Mouse (Mus musculus): ENCODE results near the gene Hs2st1. TPM values are rescaled to one million over a fixed set of nuclear protein-coding genes. Genes with fewer than 3 reads are reported as not detected.

Hs2st1 gene
- polyA plus RNA-seq, 1 experiment from 2014 or later = 5.1 TPM

DNA sequence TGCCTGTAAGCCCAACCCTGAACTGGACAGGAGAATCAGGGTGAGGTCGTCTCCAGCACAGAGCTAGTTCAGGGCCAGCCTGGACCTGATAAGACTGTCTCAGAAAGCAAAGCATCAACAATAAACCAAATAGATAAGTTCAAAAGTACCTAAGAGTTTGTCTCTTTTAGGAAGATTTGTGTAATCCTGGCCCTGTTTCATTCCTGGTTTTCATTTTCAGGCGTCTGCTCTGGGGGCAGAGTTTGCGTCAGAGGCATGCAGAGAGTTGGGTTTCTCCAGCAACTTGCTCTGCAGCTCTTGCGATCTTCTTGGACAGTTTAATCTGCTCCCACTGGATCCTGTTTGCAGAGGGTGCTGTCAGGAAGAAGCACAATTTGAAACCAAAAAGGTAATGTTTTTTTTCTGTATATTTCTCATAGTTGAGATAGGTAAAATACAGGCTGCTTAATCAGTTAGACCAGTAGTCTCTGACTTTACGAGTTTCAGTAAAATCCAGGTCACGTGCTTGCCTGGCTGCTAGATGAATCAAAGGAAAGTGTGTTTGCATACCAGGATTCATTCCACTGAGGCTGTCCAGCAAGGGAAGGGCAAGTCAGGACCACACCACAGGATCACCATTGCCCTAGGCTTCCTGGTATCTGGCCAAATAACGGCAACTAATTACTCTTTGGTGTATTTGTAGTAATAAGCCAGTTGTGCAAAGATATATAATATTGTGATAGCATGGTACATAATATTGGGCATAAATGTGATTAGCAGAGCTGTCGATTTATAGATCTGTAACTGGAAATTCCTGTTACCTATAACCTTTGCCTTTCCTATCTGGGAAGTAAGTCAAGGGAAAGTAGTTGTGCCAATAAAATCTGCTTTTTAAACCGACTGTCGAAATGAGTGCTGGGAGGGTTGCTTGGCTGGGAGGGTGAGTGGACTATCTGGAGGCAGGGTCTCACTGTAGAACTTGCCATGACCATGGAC, 7.7 kb upstream of the Hs2st1 start:
- Histone ChIP-seq H3K9ac (ENCODE audit: low read length) (no peak overlapping the region), H3K27me3 (ENCODE audit: control insufficient read depth, insufficient read depth, low read length) (no peaks in the 10 kb centered on the region), H3K27ac (replicated peaks) (no peak overlapping the region), H3K36me3 (ENCODE audit: control insufficient read depth, insufficient read depth, low read length) (0 out of 2 replicates have a peak, but pooled peaks cover 5% of the 10 kb centered on the region), H3K4me3 (ENCODE audit: low read depth, low read length) (no peak overlapping the region), H3K9me3 (ENCODE audit: control insufficient read depth, low read length) (no peaks in the 10 kb centered on the region), H3K4me1 (replicated peaks; ENCODE audit: control insufficient read depth, insufficient read depth) (0 out of 2 replicates have a peak, but pooled peaks cover 2% of the 10 kb centered on the region), H3K4me2 (replicated peaks; ENCODE audit: low read depth) (no peak overlapping the region)
- no peak for DNase-seq (ENCODE audit: low spot score)
- no peak for ATAC-seq (ENCODE audit: low FRiP score, low TSS enrichment)
- TF ChIP-seq CTCF (IDR thresholded peaks at IDR 0.05; ENCODE audit: low read depth) = no peak
- TF ChIP-seq EP300 (optimal IDR thresholded peaks at IDR 0.05) = no peak
- 54% methylated on average over 10 of the region's 10 CpGs for WGBS

DNA sequence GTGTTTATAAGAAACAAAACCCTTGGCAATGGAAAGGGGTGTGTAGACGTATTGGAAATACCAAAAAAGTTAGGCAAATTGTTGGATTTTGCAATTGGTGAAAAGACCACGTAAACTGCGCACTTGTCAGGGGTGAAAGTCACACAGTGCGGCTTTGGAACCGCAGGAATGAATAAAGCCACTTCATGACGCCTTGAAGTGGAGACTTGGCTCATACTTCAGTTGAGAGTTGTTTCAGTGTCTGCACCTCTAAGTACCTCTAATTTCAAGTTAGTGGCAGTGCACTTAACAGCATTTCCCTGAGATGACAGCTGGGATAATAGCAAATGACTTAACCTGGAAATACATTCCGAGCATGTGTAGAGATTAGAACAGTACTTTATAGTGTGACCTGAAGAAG, 4.3 kb upstream of the Hs2st1 start:
- WGBS = 89% methylated on average over 7 of the region's 7 CpGs
- Histone ChIP-seq H3K4me2 (replicated peaks; ENCODE audit: low read depth) (no peak overlapping the region), H3K27me3 (ENCODE audit: control insufficient read depth, insufficient read depth, low read length) (no peaks in the 10 kb centered on the region), H3K4me3 (ENCODE audit: low read depth, low read length) (no peak overlapping the region), H3K4me1 (replicated peaks; ENCODE audit: control insufficient read depth, insufficient read depth) (peaks cover 8% of the 10 kb centered on the region; the same call in 1 of the 2 replicates), H3K9ac (ENCODE audit: low read length) (no peak overlapping the region), H3K27ac (replicated peaks) (no peak overlapping the region), H3K36me3 (ENCODE audit: control insufficient read depth, insufficient read depth, low read length) (0 out of 2 replicates have a peak, but pooled peaks cover 3% of the 10 kb centered on the region), H3K9me3 (ENCODE audit: control insufficient read depth, low read length) (no peaks in the 10 kb centered on the region)
- no peak for DNase-seq (ENCODE audit: low spot score)
- no peak for ATAC-seq (ENCODE audit: low FRiP score, low TSS enrichment)
- no peak for TF ChIP-seq EP300 (optimal IDR thresholded peaks at IDR 0.05)
- no peak for TF ChIP-seq CTCF (IDR thresholded peaks at IDR 0.05; ENCODE audit: low read depth)

DNA sequence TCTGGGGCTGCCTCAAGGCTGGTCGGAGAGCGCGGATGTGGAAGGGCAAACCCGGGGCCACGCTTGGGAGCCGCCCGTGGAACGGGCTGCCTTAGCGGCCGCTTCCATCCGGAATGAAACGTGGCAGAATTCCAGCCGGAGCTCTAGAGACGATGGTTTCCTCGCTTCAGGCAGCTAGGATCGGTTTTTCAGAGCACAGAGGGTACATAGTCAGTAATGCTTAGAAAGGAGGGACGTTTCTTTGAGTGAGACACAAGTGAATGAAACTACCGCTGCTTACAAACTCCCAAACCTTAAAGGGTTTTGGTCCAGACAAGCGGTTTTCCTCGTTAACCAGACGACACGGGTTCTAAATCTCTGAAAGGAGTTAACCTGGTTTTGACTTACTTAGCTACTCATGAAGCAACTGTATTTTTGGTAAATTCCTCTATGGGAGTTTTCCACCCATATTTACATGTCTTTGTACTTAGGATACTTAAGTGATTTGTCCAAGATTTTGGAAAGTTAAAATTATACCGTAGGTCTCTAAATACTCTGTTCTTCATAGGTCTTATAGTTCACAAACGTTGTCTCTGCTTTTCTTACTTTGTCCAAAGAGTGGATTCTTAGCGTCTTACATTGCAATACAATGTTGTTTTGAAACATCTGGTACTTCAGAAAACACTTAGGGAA, 971 bp upstream of the Hs2st1 start:
- H3K4me2 ChIP-seq (replicated peaks; ENCODE audit: low read depth) = peak overlapping the region; percentile 55
- DNase-seq (ENCODE audit: low spot score) (no peak), ATAC-seq (ENCODE audit: low FRiP score, low TSS enrichment) (no peak)
- H3K27me3 ChIP-seq (ENCODE audit: control insufficient read depth, insufficient read depth, low read length) = no peaks in the 10 kb centered on the region
- TF ChIP-seq CTCF (IDR thresholded peaks at IDR 0.05; ENCODE audit: low read depth) = no peak
- TF ChIP-seq EP300 (optimal IDR thresholded peaks at IDR 0.05) = no peak
- peaks cover 8% of the 10 kb centered on the region; the same call in 1 of the 2 replicates for H3K4me1 ChIP-seq (replicated peaks; ENCODE audit: control insufficient read depth, insufficient read depth)
- H3K9ac ChIP-seq (ENCODE audit: low read length) = peak overlapping the region; percentile 89
- peak overlapping the region; percentile 96 for H3K27ac ChIP-seq (replicated peaks)
- H3K4me3 ChIP-seq (ENCODE audit: low read depth, low read length) = peak overlapping the region; percentile 79
- H3K9me3 ChIP-seq (ENCODE audit: control insufficient read depth, low read length) = no peaks in the 10 kb centered on the region
- 0 out of 2 replicates have a peak, but pooled peaks cover 3% of the 10 kb centered on the region for H3K36me3 ChIP-seq (ENCODE audit: control insufficient read depth, insufficient read depth, low read length)
- whole genome bisulfite sequencing = under 1% methylated on average over 25 of the region's 25 CpGs

DNA sequence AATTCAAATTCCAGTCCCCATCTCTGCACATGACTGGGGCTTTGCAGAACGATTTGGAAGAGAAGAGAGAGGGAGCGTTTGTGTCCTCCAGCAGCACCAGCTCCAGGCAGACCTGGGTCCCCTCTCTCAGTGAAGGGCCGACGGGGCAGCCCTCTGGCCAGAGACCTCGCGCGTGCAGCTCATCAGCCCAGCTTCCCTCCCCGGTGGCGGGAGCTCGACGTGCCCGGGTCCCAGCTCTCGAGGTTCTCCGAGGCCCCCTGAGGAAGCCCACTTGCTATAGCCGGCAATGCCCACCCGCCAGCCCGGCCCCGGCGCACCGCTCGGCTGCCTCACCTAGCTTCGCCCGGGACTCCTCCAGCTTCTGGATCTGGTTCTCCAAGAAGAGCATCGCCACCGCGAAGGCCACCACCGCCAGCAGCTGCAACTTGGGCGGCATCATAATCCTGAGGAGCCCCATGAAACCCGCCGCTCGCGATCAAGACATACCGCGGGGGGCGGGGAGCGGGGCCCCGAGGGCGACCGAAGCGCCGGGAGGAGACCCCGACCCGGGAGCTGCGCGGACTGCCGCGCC, 495 bp downstream of the Hs2st1 start:
- Histone ChIP-seq H3K9me3 (ENCODE audit: control insufficient read depth, low read length) (no peaks in the 10 kb centered on the region), H3K4me2 (replicated peaks; ENCODE audit: low read depth) (peak overlapping the region; percentile 99), H3K36me3 (ENCODE audit: control insufficient read depth, insufficient read depth, low read length) (0 out of 2 replicates have a peak, but pooled peaks cover 3% of the 10 kb centered on the region), H3K27me3 (ENCODE audit: control insufficient read depth, insufficient read depth, low read length) (no peaks in the 10 kb centered on the region), H3K4me3 (ENCODE audit: low read depth, low read length) (peak overlapping the region; percentile 90), H3K9ac (ENCODE audit: low read length) (peak overlapping the region; percentile 89), H3K27ac (replicated peaks) (peak overlapping the region; percentile 85), H3K4me1 (replicated peaks; ENCODE audit: control insufficient read depth, insufficient read depth) (peaks cover 8% of the 10 kb centered on the region; the same call in 1 of the 2 replicates)
- peak; percentile 60 for DNase-seq (ENCODE audit: low spot score)
- WGBS = 0% methylated on average over 26 of the region's 47 CpGs
- TF ChIP-seq EP300 (optimal IDR thresholded peaks at IDR 0.05) (no peak), CTCF (IDR thresholded peaks at IDR 0.05; ENCODE audit: low read depth) (no peak)
- ATAC-seq (ENCODE audit: low FRiP score, low TSS enrichment) = peak; percentile 14

DNA sequence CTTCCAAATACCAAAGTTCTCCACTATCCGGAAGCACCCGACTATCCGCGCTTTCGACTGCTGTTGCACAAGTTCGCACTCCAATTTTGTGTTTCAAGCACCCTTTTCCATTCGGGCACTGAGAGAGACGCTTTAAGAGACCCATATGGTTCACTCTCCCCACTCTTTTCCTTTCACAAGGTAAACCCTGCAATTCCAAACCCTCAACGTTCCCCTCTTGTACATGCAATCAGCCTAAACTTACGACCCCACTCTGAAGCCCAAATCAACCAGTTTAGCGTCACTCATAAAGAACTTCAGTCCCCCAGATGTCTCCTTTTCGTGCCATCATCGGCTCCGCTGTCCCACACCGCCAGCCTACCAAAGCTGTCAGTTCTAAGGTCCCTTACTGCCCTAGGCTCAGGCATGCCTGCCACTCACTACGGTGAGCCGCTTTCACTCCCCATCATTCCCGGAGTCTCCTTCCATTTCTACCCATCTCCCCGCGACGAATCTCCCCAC, 1.1 kb downstream of the Hs2st1 start:
- peak overlapping the region; percentile 89 for H3K9ac ChIP-seq (ENCODE audit: low read length)
- peak overlapping the region; percentile 99 for H3K4me2 ChIP-seq (replicated peaks; ENCODE audit: low read depth)
- no peak for DNase-seq (ENCODE audit: low spot score)
- 0 out of 2 replicates have a peak, but pooled peaks cover 3% of the 10 kb centered on the region for H3K36me3 ChIP-seq (ENCODE audit: control insufficient read depth, insufficient read depth, low read length)
- no peak overlapping the region for H3K27ac ChIP-seq (replicated peaks)
- H3K4me3 ChIP-seq (ENCODE audit: low read depth, low read length) = peak overlapping the region; percentile 90
- 1% methylated on average over 21 of the region's 21 CpGs for WGBS
- H3K27me3 ChIP-seq (ENCODE audit: control insufficient read depth, insufficient read depth, low read length) = no peaks in the 10 kb centered on the region
- TF ChIP-seq CTCF (IDR thresholded peaks at IDR 0.05; ENCODE audit: low read depth) (no peak), EP300 (optimal IDR thresholded peaks at IDR 0.05) (no peak)
- peaks cover 6% of the 10 kb centered on the region; the same call in 1 of the 2 replicates for H3K4me1 ChIP-seq (replicated peaks; ENCODE audit: control insufficient read depth, insufficient read depth)
- ATAC-seq (ENCODE audit: low FRiP score, low TSS enrichment) = no peak
- no peaks in the 10 kb centered on the region for H3K9me3 ChIP-seq (ENCODE audit: control insufficient read depth, low read length)

Data from stomach, postnatal 0 days (tissue).